Mouse (Mus musculus): Measurements from ENCODE around the gene Zfp36.

- TF ChIP-seq GATA1 (IDR thresholded peaks at IDR 0.05; ENCODE audit: borderline replicate concordance, low read length): no peak
- TF ChIP-seq FLI1 (IDR thresholded peaks at IDR 0.05; ENCODE audit: low read length): no peak
Measured at GRCm38 (mm10) chr7:28371514-28371989, 8.5 kb downstream of the Zfp36 start.
